Mouse (Mus musculus): ENCODE measurements around the gene Sspo. TPM values are rescaled to one million over a fixed set of nuclear protein-coding genes. Genes with fewer than 3 reads are reported as not detected.

The Sspo gene
- polyA plus RNA-seq, 1 experiment, result not detected

DNA sequence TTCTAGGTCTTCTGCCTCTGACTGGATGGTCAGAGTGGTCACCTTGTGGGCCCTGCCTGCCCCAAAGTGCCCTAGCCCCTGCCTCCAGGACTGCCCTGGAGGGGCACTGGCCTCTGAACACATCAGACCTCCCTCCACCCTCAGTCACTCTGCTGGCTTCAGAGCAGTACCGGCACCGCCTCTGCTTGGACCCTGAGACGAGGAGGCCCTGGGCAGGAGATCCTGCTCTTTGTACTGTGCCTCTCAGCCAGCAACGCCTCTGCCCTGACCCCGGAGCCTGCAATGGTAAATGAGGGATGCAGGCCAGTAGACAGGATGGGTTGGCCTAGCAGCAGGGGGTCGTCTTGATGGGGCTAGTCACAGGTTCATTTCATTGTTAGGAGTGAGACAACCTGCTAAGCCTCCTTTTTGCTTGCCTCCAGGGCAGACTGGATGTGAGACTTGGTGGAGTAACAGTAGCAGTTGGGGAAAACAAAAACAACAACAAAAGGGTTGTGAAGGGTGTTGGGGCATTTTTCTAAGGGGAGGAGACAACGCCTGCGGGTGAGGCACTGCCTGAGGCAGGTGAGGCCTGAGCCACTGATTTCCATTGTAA is 45.2 kb downstream of the Sspo start:
- no peak for TF ChIP-seq GATA1 (IDR thresholded peaks at IDR 0.05; ENCODE audit: low read length)

DNA sequence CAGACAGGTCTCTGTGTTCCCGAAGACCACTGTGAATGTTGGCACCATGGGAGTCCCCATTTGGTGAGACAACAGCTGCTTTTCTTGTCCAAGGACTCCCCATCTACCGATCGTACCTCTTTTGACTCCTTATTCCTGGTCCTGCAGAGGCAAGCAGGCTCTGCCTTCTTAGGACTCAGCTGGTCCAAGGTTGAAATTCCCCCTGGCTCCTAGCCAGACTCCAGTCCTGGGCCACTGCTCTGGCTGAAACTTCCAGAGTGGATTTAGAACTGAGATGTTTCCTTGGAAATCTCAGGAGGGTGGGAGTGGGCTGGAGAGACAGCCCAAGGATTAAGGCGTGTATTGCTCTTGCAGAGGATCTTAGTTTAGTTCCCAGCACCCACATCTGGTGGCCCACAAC is 49.5 kb downstream of the Sspo start:
- TF ChIP-seq GATA1 (IDR thresholded peaks at IDR 0.05; ENCODE audit: low read length), result no peak

- TF ChIP-seq GATA1 (IDR thresholded peaks at IDR 0.05; ENCODE audit: low read length), result no peak
Measured at GRCm38 (mm10) chr6:48503847-48504240, 55.8 kb downstream of the Sspo start.

DNA sequence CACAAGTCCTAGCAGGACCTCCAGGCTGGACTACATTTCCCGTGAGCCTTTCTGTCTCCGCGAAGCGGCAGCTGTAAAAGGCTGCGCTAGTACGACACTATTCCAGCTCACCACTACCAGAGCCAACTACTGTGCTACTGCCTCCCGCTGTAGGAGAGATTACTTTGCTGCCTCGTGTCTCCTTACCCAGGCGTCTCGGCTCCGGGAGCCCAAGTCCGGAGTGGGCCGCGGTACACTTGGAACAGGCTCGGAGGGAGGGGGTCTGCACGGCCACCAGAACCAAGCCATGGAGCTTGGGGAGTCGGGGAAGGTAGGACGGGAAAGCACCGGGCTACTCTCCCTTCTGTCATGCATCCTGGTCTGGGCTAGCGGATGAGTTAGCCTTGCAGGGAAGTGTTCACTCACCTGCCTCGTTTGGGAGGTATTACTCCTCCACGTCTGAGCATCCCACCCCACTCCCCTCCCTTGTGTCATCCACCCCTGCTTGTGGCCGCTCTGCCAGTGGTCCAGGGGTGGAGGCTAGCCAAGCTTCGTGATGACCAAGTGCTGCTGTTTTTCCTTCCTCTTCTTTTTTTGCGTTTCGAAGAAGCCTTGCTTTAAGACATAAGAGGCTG is 56.3 kb downstream of the Sspo start:
- no peak for TF ChIP-seq GATA1 (IDR thresholded peaks at IDR 0.05; ENCODE audit: low read length)

DNA sequence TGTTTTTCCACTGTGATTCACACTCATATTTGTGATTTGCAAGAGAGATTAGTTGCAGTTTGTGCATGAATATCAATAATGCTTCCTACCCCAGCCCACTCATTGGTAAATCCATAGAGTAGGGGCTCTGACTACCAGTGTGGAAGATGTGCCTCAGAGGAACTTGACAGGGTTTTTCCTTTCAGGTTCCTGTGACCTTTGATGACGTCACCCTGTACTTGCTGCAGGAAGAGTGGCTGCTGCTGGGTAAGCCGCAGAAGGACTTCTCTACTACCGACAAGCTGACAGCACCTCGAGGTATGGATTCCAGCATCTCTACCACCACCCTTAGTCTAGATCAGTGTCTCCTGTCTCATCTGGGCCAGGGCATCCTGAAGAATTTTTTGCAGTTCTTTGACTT is 60.1 kb downstream of the Sspo start:
- no peak for TF ChIP-seq GATA1 (IDR thresholded peaks at IDR 0.05; ENCODE audit: low read length)

GRCm38 (mm10) chr6:48510426-48510825 is 62.4 kb downstream of the Sspo start:
- TF ChIP-seq GATA1 (IDR thresholded peaks at IDR 0.05; ENCODE audit: low read length), result no peak

DNA sequence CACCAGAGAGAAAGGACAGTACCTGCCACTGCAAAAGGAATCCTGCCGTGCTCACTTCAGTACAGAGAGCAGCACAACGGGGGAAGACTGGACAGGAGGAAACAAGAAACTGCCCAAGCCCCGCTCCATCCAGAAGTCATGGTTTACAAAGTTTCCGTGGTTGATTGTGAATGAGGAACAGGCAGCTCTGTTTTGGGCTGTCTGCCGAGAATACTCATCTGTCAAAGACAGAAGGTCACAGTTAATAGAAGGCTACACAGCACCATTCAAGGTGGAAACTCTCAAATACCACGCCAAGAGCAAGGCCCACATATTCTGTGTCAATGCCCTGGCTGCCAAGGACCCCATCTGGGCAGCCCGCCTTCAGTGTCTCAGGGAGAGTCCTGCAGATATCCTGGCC is 63.8 kb downstream of the Sspo start:
- no peak for TF ChIP-seq GATA1 (IDR thresholded peaks at IDR 0.05; ENCODE audit: low read length)

DNA sequence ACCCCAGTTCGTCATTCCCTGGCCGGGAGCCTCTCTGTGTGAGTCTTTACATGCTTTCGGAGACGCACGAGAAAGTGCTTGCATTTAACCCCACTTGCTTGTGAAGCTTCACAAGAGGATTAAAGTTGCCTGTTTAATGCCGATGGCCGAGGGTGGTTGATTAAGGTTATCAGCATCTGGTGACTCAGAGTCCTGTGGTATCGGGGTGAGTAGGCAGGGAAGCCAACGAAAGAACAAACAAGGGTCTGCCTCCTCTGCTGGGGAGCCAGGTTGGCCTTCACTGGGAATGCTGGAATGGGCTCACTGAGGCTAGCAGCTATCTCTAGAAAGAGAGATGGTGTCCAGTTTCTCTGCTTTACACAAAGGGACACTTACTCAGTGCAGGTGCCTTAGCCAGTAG is 79.9 kb downstream of the Sspo start:
- TF ChIP-seq GATA1 (IDR thresholded peaks at IDR 0.05; ENCODE audit: low read length), result no peak

GRCm38 (mm10) chr6:48529261-48529660 is 81.2 kb downstream of the Sspo start:
- TF ChIP-seq GATA1 (IDR thresholded peaks at IDR 0.05; ENCODE audit: low read length), result no peak

GRCm38 (mm10) chr6:48529871-48530440 is 81.9 kb downstream of the Sspo start:
- TF ChIP-seq GATA1 (IDR thresholded peaks at IDR 0.05; ENCODE audit: low read length), result no peak

GRCm38 (mm10) chr6:48530862-48531261 is 82.8 kb downstream of the Sspo start:
- no peak for TF ChIP-seq GATA1 (IDR thresholded peaks at IDR 0.05; ENCODE audit: low read length)

- TF ChIP-seq GATA1 (IDR thresholded peaks at IDR 0.05; ENCODE audit: low read length), result no peak
Measured at GRCm38 (mm10) chr6:48533475-48533874, 85.4 kb downstream of the Sspo start.

GRCm38 (mm10) chr6:48534913-48535312 is 86.9 kb downstream of the Sspo start:
- no peak for TF ChIP-seq GATA1 (IDR thresholded peaks at IDR 0.05; ENCODE audit: low read length)

DNA sequence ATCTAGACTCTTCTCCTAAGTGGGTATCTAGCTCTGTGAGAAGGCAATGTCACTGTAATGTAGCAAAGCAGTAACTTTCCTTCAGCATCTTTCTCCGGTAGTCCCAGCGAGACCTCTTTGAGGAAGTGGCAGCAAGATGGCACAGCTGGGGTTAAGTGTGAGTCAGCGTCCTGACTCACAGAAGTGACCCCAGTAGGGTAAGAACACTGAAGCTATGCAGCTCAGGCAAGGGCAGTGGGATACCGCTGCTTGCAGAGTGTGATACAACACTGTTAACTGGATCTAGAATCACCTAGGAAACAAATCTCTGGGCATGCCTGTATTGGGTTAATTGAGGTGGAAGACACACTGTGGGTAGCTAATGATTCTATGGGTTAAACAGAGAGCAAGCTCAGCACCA is 88.1 kb downstream of the Sspo start:
- no peak for TF ChIP-seq GATA1 (IDR thresholded peaks at IDR 0.05; ENCODE audit: low read length)

- no peak for TF ChIP-seq GATA1 (IDR thresholded peaks at IDR 0.05; ENCODE audit: low read length)
Measured at GRCm38 (mm10) chr6:48537105-48537954, 89.3 kb downstream of the Sspo start, which contains the start of gene Atp6v0e2. Gene Atp6v0e2 (plus strand): TSS chr6:48537615.
